15 mouse cellular contexts compared by ENCODE assay signal in genomic region chr2:33269132-33269493, GRCm38 (mm10). TPM values are rescaled to one million over a fixed set of nuclear protein-coding genes. Genes with fewer than 3 reads are reported as not detected.
DNase-seq lines count a peak whose midpoint lies in the region; ATAC-seq and TF ChIP-seq lines count a peak whose summit lies in the region.
"Had no signal": no experiment of that assay in that cellular context is flagged by ENCODE, and none has a peak within 500 bp of the region (broad histone marks: within the 10 kb centered on the region; RNA-seq: fewer than 3 reads in every experiment).

No protein-coding gene starts in this region.

- TF ChIP-seq CTCF in stomach, postnatal 0 days (IDR thresholded peaks at IDR 0.05; ENCODE audit: low read depth), result no peak

- no peak overlapping the region for H3K4me2 ChIP-seq in heart, embryonic 11.5 days
- no peak overlapping the region for H3K4me2 ChIP-seq in stomach, postnatal 0 days (replicated peaks; ENCODE audit: low read depth)
- H3K4me2 ChIP-seq: embryonic facial prominence, embryonic 15.5 days; forebrain, embryonic 13.5 days; liver, embryonic 12.5 days; lung, embryonic 15.5 days; neural tube, embryonic 12.5 days had no signal

- WGBS in heart, embryonic 11.5 days (ENCODE audit: insufficient replicate concordance), result 62% methylated on average over 2 of the region's 2 CpGs
- 78% methylated on average over 2 of the region's 2 CpGs for WGBS in stomach, postnatal 0 days

- intact Hi-C loops in left cerebral cortex, postnatal 4 days (cut with DNase I), result no loop called here

- no peak for ATAC-seq in heart, embryonic 11.5 days (replicated peaks; ENCODE audit: insufficient number of reproducible peaks, low FRiP score, low TSS enrichment)
- no peak for ATAC-seq in stomach, postnatal 0 days (ENCODE audit: low FRiP score, low TSS enrichment)
- ATAC-seq: forebrain, embryonic 13.5 days; liver, embryonic 12.5 days had no signal

- H3K36me3 ChIP-seq in heart, embryonic 11.5 days (ENCODE audit: control insufficient read depth, insufficient read depth, low read length), result no peaks in the 10 kb centered on the region
- no peaks in the 10 kb centered on the region for H3K36me3 ChIP-seq in stomach, postnatal 0 days (ENCODE audit: control insufficient read depth, insufficient read depth, low read length)
- H3K36me3 ChIP-seq: embryonic facial prominence, embryonic 15.5 days; liver, embryonic 12.5 days; lung, embryonic 15.5 days had no signal

- H3K9me3 ChIP-seq in heart, embryonic 11.5 days (replicated peaks; ENCODE audit: control insufficient read depth, low read length), result no peaks in the 10 kb centered on the region
- H3K9me3 ChIP-seq in stomach, postnatal 0 days (ENCODE audit: control insufficient read depth, low read length), result no peaks in the 10 kb centered on the region
- H3K9me3 ChIP-seq: embryonic facial prominence, embryonic 15.5 days; forebrain, embryonic 13.5 days; G1E; liver, embryonic 12.5 days; lung, embryonic 15.5 days; neural tube, embryonic 12.5 days had no signal

- no peak for DNase-seq in heart, adult 8-10 months (ENCODE audit: low spot score)
- DNase-seq in left cerebral cortex, postnatal 4 days, result peak; percentile 20
- no peak for DNase-seq in left cerebral cortex, adult 9 months (ENCODE audit: low spot score in 2 of 2)
- peak; percentile 38 to 51 for DNase-seq in cerebellum, postnatal 14 days
- no peak for DNase-seq in stomach, postnatal 0 days (ENCODE audit: low spot score)
- DNase-seq in urinary bladder, postnatal 10 days (ENCODE audit: low spot score), result no peak
- DNase-seq: kidney, adult 11 months; kidney, postnatal 14 days had no signal

- H3K27ac ChIP-seq in heart, embryonic 11.5 days (ENCODE audit: low read depth, low read length), result peak overlapping the region; percentile 92
- 0 out of 2 replicates have a peak overlapping the region, but pooled peaks have one; percentile 3 for H3K27ac ChIP-seq in stomach, postnatal 0 days (replicated peaks)
- H3K27ac ChIP-seq: embryonic facial prominence, embryonic 15.5 days; forebrain, embryonic 13.5 days; liver, embryonic 12.5 days; lung, embryonic 15.5 days; neural tube, embryonic 12.5 days had no signal

- H3K4me1 ChIP-seq in heart, embryonic 11.5 days (ENCODE audit: control insufficient read depth, insufficient read depth, low read length), result peaks cover 26% of the 10 kb centered on the region
- no peaks in the 10 kb centered on the region for H3K4me1 ChIP-seq in stomach, postnatal 0 days (replicated peaks; ENCODE audit: control insufficient read depth, insufficient read depth)
- H3K4me1 ChIP-seq: liver, embryonic 12.5 days; neural tube, embryonic 12.5 days had no signal

- H3K27me3 ChIP-seq in heart, embryonic 11.5 days (ENCODE audit: control insufficient read depth, insufficient read depth, low read length), result no peaks in the 10 kb centered on the region
- no peaks in the 10 kb centered on the region for H3K27me3 ChIP-seq in stomach, postnatal 0 days (ENCODE audit: control insufficient read depth, insufficient read depth, low read length)
- H3K27me3 ChIP-seq: embryonic facial prominence, embryonic 15.5 days; forebrain, embryonic 13.5 days; liver, embryonic 12.5 days; lung, embryonic 15.5 days; neural tube, embryonic 12.5 days had no signal

- no peak for TF ChIP-seq EP300 in stomach, postnatal 0 days (optimal IDR thresholded peaks at IDR 0.05)

- peak overlapping the region; percentile 36 for H3K9ac ChIP-seq in heart, embryonic 11.5 days (ENCODE audit: low read depth, low read length)
- H3K9ac ChIP-seq in stomach, postnatal 0 days (ENCODE audit: low read length), result no peak overlapping the region
- H3K9ac ChIP-seq: embryonic facial prominence, embryonic 15.5 days; forebrain, embryonic 13.5 days; liver, embryonic 12.5 days; lung, embryonic 15.5 days; neural tube, embryonic 12.5 days had no signal

- H3K4me3 ChIP-seq in heart, embryonic 11.5 days (ENCODE audit: low read depth, low read length), result no peak overlapping the region
- no peak overlapping the region for H3K4me3 ChIP-seq in stomach, postnatal 0 days (ENCODE audit: low read depth, low read length)
- H3K4me3 ChIP-seq: embryonic facial prominence, embryonic 15.5 days; forebrain, embryonic 13.5 days; liver, embryonic 12.5 days; lung, embryonic 15.5 days; neural tube, embryonic 12.5 days had no signal

RNA-seq across cellular contexts. Expression of gene Angptl2, which starts 53.2 kb away (rescaled TPM):
- 34.3 and 47.8 TPM in 2 replicates for polyA plus RNA-seq in heart, embryonic 11.5 days (2014; fragmentation: Nextera tagmentation; extraction: Ambion mirVana)
- 10 to 100 TPM; 32.9 to 57.7 (median 53.5) TPM for total RNA-seq in heart, adult 8-10 months (2022)
- total RNA-seq in left cerebral cortex, postnatal 4 days (2021), result 1 to 10 TPM; 4.7 to 7.2 TPM
- polyA plus RNA-seq in stomach, postnatal 0 days (2015; fragmentation: Nextera tagmentation; extraction: Ambion mirVana), result 35.3 and 37.3 TPM in 2 replicates
- polyA plus RNA-seq: G1E had no signal

Comparison
In these comparisons a context has a peak if more than half of its experiments do, and no peak if none do; other contexts are left out.
1. DNase-seq: peak in left cerebral cortex, postnatal 4 days (single experiment) and cerebellum, postnatal 14 days (2 of 2); none in heart, adult 8-10 months (single experiment), left cerebral cortex, adult 9 months (0 of 2), stomach, postnatal 0 days (single experiment) and urinary bladder, postnatal 10 days (single experiment).
2. RNA of gene Angptl2, which starts 53.2 kb away (total RNA-seq): 32.9 to 57.7 TPM in heart, adult 8-10 months; 4.7 to 7.2 TPM in left cerebral cortex, postnatal 4 days; every median in the first group is over 4 times any median in the second.